Mouse (Mus musculus) forebrain, embryonic 10.5 days (tissue): ENCODE results near the gene Prr32. TPM values are rescaled to one million over a fixed set of nuclear protein-coding genes. Genes with fewer than 3 reads are reported as not detected.

Experiments
- DNase-seq: peaks from one replicate; pipeline ENCODE4 v3.0.0-alpha.2; 2017; ENCODE audit warnings: low spot score; ENCODE audit errors: extremely low spot score
- H3K27ac ChIP-seq: fragments of 300-500 bp; sonication (generic); 2 replicates; pipeline ENCODE4 v1.5.1; 2016; ENCODE audit warnings: mild to moderate bottlenecking
- H3K27me3 ChIP-seq: fragments of 300-500 bp; sonication (generic); 2 replicates; pipeline ENCODE4 v1.6.1; 2016; ENCODE audit warnings: mild to moderate bottlenecking; ENCODE audit not compliant: poor library complexity, severe bottlenecking
- H3K36me3 ChIP-seq: fragments of 300-500 bp; sonication (generic); replicated peaks from 2 replicates; pipeline ENCODE4 v1.6.1; 2016; ENCODE audit warnings: mild to moderate bottlenecking, moderate library complexity
- H3K4me1 ChIP-seq: fragments of 300-500 bp; sonication (generic); 2 replicates; pipeline ENCODE4 v1.6.1; 2016
- H3K4me3 ChIP-seq: fragments of 300-500 bp; sonication (generic); 2 replicates; pipeline ENCODE4 v1.5.1; 2016; ENCODE audit warnings: mild to moderate bottlenecking, moderate library complexity
- H3K9me3 ChIP-seq: fragments of 300-500 bp; sonication (generic); 2 replicates; pipeline ENCODE4 v1.6.1; 2016; ENCODE audit warnings: mild to moderate bottlenecking, moderate library complexity
- WGBS: fragments of 180-500 bp; shearing (Covaris S2); methylation state at CpG from one replicate; pipeline ENCODE4 v1.1.7; 2016; 5-methylcytosine and 5-hydroxymethylcytosine counted together
- polyA plus RNA-seq: library from polyadenylated mRNA; unstranded; fragments of >200 nt; fragmentation: Nextera tagmentation; extraction: Ambion mirVana; gene quantifications from 2 replicates; pipeline ENCODE4 v1.2.1, GENCODE M21; 2016

Gene Prr32
- polyA plus RNA-seq: not detected in 2 replicates

- no peak for DNase-seq
- no peaks in the 10 kb centered on the region for H3K4me1 ChIP-seq
- H3K9me3 ChIP-seq: no peaks in the 10 kb centered on the region
- no peaks in the 10 kb centered on the region for H3K27me3 ChIP-seq
- no peak within 1 kb of the TSS for H3K4me3 ChIP-seq
- H3K27ac ChIP-seq: no peak within 1 kb of the TSS
- H3K36me3 ChIP-seq: no peaks in the 10 kb centered on the region
- WGBS: 84% methylated on average over 1 of the region's 1 CpGs
These were observed at the start of gene Prr32 for GRCm38 (mm10) chrX:45090604-45091003. Gene Prr32 (plus strand): TSS chrX:45090904.
